Mouse (Mus musculus): ENCODE data around the gene Disp2.

Gene Disp2

GRCm38 (mm10) chr2:118759828-118760227 is 19.7 kb upstream of the Disp2 start:
- no peak for DNase-seq (ENCODE audit: low read depth, low spot score)

DNA sequence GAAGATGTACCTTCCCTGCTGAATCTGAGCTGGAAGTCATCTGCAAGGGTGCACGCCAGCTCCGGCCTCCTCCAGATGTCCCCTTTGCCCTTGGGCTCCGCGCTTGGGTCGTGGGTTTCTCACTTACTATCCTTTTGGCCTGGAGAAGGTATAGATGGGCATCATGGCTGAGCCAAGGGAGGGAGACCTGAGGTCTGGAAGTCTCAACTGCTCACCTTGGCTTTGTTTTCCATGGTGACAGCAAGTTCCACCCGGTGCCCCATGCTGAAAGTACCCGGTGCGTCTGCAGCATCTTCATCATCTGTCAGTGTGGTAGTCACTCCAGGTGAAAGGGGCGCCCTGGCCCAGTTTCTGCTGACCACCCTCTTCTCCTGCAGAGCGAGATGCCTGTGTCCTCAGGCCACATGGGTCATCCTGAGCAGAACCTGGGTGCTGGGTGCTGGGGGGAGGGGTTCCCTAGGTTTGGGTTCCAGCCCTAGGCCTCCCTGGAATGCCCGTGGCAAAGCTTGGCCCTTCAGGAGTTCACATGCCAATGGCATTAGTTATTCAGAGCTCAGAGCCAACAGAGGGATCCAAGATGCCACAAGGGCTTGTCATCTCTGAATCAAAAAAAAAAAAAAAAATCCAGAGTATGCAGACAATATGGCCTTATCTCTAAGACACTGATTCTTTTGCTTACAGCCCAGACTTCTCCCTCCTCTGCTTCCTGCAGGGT is 19.1 kb upstream of the Disp2 start:
- no peak for DNase-seq (ENCODE audit: low read depth, low spot score)

DNA sequence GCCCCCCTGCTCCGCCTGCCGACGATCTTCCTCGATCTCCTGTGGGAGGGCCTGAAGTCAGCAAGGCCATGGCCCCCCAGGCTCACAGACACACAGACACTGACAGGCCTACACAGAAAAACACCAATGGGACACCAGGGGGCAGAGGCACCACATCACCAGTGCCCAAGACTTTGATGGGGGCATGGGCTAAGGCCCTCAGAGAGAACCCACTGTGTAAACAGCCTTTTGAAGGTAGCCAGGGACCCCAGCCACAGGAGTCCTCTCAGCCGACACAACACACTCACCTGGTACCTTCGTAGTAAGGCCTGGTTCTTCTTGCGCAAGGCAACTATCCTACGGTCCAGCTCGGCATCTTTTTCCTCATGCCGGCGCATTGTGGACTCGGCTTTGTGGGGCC is 18.2 kb upstream of the Disp2 start:
- no peak for DNase-seq (ENCODE audit: low read depth, low spot score)

DNA sequence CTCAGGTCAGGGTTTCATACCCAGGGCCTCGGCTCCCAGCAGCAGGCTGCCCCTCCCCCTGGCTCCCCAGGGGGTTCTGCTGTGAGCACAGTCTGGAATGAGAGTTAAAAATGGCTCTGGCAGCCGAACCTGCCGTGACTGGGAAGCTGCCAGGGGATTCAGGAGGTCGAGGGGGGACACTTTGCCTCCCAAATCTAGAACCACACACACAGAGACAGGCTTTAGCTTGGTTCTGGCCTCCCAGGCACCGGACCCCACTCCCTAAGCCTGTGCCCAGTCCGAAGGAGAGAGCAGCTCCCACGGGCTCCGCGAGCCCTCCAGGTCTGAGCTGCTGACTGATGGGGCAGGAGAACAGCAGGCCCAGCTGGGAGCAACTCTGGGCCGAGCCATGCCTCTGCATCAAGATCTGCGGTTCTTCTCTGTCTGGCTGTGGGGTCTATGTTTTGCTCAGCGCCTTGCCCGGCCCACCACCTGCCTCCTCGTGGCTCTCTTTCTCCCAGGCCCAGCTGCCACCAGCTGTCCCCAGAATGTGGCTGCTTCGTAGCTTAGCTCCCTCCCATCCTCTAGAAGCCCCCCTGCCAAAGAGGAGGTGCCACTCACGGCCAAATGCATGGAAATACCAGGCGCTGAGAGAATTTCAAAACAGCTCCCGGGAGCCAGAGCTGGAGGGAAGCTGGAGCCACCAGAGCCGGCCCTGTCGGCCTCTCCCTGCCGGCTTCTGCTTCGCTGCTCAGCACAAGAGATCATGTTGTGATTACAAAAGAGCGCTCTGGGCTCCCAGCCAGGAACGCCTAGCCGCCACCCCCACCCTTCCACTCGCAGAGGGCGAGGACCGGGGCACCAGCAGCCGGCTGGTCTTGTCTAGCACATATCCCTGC is 17.4 kb upstream of the Disp2 start, which contains the start of gene Ccdc9b:
Gene Ccdc9b, minus strand, starts transcription at position 756 of the 878 bp plus-strand sequence.
- no peak for DNase-seq (ENCODE audit: low read depth, low spot score)

GRCm38 (mm10) chr2:118762784-118763148 is 16.8 kb upstream of the Disp2 start:
- no peak for DNase-seq (ENCODE audit: low read depth, low spot score)

DNA sequence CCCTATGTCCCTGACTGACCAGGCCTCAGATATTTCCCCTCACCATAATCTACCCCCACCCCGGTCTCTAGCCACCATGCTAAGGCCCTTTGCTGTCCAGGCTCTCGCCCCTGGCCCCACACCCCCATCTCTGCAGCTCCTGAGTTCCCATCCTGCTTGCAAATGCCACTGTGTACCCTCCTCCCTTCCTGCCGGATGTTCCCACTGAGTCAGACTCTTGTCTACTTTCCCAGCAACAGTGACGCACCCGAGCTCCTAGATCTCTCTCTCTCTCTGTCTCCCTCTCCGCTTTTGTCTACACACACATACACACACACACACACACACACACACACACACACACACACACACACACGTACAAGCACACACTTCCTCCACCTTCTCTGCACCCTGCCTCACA is 16.1 kb upstream of the Disp2 start:
- peak; percentile 78 for DNase-seq (ENCODE audit: low read depth, low spot score)

DNA sequence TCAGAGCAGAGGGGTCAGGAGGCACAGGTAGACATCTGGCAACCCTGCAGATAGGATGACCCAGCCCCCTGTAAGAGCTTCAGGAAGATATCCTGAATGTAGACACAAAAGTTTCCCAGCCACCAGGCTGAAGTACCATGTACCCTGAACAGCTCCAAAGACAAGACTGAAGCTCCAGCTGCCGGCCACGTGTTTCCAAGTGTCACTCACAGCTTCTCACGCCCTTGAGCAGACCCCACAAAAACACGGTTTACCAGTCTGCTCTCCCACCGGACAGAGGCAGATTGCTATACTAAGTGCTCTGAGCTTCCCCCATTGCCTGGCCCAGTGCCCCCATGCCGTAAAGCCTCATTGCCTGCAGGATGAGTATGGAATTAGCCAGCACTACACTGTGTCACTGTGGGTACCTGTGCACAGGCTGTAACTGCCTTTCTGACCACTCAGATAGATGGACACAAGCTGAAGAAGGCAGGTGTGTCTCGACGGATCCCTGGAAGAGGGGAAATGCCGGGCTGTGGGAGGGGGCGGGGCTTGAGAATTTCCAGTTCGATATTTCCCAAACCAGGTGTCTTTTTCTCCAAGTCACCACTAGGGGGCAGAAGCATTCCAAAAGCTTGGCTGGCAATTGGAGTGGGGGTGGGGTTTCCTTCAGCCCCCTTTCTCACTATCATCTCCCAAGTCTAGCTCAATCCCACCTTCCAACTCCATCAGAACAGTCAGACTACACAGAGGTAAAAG is 15.3 kb upstream of the Disp2 start:
- no peak for DNase-seq (ENCODE audit: low read depth, low spot score)

GRCm38 (mm10) chr2:118764875-118765274 is 14.6 kb upstream of the Disp2 start:
- DNase-seq (ENCODE audit: low read depth, low spot score) = no peak

- no peak for DNase-seq (ENCODE audit: low read depth, low spot score)
These were observed 13.2 kb upstream of the Disp2 start for GRCm38 (mm10) chr2:118766041-118767033.

GRCm38 (mm10) chr2:118772158-118772874 is 7.2 kb upstream of the Disp2 start, which contains the start of gene Phgr1:
Gene Phgr1 (plus strand): TSS chr2:118772769.
- no peak for DNase-seq (ENCODE audit: low read depth, low spot score)

- no peak for DNase-seq (ENCODE audit: low read depth, low spot score)
These were observed 5.0 kb upstream of the Disp2 start for GRCm38 (mm10) chr2:118774536-118774935.

- no peak for DNase-seq (ENCODE audit: low read depth, low spot score)
These were observed 4.1 kb upstream of the Disp2 start for GRCm38 (mm10) chr2:118775396-118775795.

DNA sequence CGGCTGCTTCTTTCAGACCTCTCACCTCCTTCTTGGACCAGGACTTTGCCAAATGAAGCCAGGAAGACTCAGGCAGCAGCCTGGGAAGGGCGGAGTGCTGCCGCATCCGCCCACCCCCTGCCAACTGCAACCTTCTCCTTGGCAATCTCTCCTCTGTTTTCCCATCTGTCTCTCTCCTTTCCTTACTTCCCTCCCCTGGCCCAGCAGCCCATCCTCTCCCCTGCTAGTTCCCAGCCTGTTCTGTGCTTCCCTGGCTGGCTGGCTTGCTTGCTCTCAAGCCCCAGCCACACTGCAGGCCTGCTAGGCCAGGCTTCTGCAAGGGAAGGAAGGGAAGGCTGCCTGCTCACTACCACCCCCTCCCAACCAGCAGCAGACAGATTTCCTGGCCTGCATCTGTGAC is 3.7 kb upstream of the Disp2 start:
- DNase-seq (ENCODE audit: low read depth, low spot score) = peak; percentile 86

- no peak for DNase-seq (ENCODE audit: low read depth, low spot score)
These were observed 3.2 kb upstream of the Disp2 start for GRCm38 (mm10) chr2:118776295-118776694.

GRCm38 (mm10) chr2:118778418-118778817 is 1.1 kb upstream of the Disp2 start:
- DNase-seq (ENCODE audit: low read depth, low spot score) = no peak

DNA sequence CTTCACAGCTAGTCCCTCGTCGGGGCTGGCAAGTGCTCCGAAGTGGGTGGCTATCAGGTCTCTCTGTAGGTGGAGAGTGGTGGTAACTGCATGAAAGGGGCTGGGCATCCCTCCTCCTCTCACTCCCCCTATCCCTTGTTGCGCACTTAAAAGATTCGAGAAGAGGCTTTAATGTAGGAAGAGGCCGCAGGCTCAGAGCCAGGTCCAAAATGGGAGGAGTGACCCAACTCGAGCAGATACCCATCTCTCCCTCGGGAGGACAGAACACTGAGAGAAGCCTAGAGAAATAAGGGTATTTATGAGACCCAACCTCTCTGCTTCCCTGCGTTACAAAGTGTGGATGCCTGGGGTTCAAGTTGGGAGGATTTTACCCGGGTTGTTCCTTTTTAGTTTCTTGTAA is 454 bp upstream of the Disp2 start:
- DNase-seq (ENCODE audit: low read depth, low spot score) = no peak

GRCm38 (mm10) chr2:118781115-118781514 is 1.6 kb downstream of the Disp2 start:
- no peak for DNase-seq (ENCODE audit: low read depth, low spot score)

DNA sequence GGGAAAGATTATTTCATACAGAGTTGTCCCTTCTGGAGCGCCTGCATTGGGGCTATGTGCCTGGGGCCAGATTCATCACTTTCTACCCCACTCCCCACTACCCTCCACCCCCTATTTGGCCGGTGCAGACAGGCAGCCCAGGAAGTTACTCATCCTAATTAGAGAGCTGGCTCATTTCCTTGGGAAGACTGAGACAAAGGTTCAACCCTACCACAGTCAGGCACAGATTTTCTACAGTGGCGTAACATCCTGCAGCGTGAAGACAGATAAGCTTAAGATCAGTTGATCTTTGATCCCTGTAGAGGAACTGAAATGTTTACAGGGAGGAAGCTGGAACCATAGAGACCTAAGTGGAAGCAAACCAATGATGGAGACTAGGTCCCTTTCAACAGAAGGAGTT is 2.8 kb downstream of the Disp2 start:
- no peak for DNase-seq (ENCODE audit: low read depth, low spot score)

DNA sequence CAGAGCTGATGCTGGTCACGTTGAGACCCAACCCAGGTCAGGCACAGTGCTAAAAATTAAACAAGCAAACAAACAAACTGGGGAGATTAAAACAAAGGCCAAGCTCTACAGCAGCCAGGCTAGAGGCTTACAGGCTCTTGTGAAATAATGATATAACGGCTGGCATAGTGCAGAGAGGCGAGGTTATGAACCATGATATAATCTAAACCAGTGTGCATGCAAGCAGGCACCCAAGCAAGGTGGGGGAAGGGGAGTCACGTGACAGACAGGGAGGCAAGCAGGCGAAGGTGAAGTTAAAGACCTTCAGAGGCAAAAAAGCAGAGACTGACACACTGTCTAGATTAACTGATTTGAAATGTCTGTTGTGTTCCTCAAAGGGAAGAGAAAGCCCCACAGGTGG is 3.6 kb downstream of the Disp2 start:
- DNase-seq (ENCODE audit: low read depth, low spot score) = no peak

GRCm38 (mm10) chr2:118783663-118784062 is 4.1 kb downstream of the Disp2 start:
- DNase-seq (ENCODE audit: low read depth, low spot score) = no peak
